ENCODE assay signal across 8 mouse cellular contexts in genomic region chr7:78803841-78804240, GRCm38 (mm10). TPM values are rescaled to one million over a fixed set of nuclear protein-coding genes. Genes with fewer than 3 reads are reported as not detected.
DNase-seq lines count a peak whose midpoint lies in the region; ATAC-seq and TF ChIP-seq lines count a peak whose summit lies in the region.

No protein-coding gene starts in this region.

- no peaks in the 10 kb centered on the region for H3K4me1 ChIP-seq in kidney, adult 2 months (ENCODE audit: control insufficient read depth, insufficient read depth, low read length)
- H3K4me1 ChIP-seq in kidney, embryonic 14.5 days (ENCODE audit: control insufficient read depth, insufficient read depth, low read length) = 0 out of 2 replicates have a peak, but pooled peaks cover 5% of the 10 kb centered on the region
- H3K4me1 ChIP-seq in CH12.LX (ENCODE audit: control insufficient read depth in 1 of 2, insufficient read depth in 2 of 2) = peaks cover 8 to 10% of the 10 kb centered on the region in 2 experiments; a peak in 2 of 4 replicates
- H3K4me1 ChIP-seq in intestine, embryonic 16.5 days (ENCODE audit: control insufficient read depth, insufficient read depth, low read length) = no peaks in the 10 kb centered on the region
- no peaks in the 10 kb centered on the region for H3K4me1 ChIP-seq in midbrain, postnatal 0 days (ENCODE audit: insufficient read depth, low read length)

- no peak for TF ChIP-seq POLR2A in kidney, adult 2 months (IDR thresholded peaks at IDR 0.05; ENCODE audit: low read depth, low read length)
- TF ChIP-seq POLR2A in CH12.LX (IDR thresholded peaks at IDR 0.05; ENCODE audit: low read depth, low read length) (no peak), myocyte (IDR thresholded peaks at IDR 0.05; ENCODE audit: insufficient read length, low read depth) (no peak)

- DNase-seq in kidney, adult 2 months = peak; percentile 17
- peak; percentile 58 for DNase-seq in CH12.LX (ENCODE audit: extremely low read depth)
- DNase-seq in midbrain, postnatal 0 days (ENCODE audit: low spot score) = no peak
- no peak for DNase-seq in urinary bladder, postnatal 4 days (ENCODE audit: low spot score in 2 of 2)
- no peak for DNase-seq in spleen, adult 12 weeks (ENCODE audit: low spot score)

- H3K9me3 ChIP-seq in kidney, embryonic 14.5 days (ENCODE audit: control insufficient read depth, low read length) = no peaks in the 10 kb centered on the region
- H3K9me3 ChIP-seq in CH12.LX (replicated peaks; ENCODE audit: low read length) = no peaks in the 10 kb centered on the region
- no peaks in the 10 kb centered on the region for H3K9me3 ChIP-seq in intestine, embryonic 16.5 days (ENCODE audit: control insufficient read depth, low read length)
- no peaks in the 10 kb centered on the region for H3K9me3 ChIP-seq in midbrain, postnatal 0 days (ENCODE audit: low read length)

- dilution Hi-C loops in CH12.LX (cut with MboI; ENCODE audit: extremely low pct_ligation_motif_present, extremely low pct_unique_long_range_greater_than_20kb, low sequenced_read_pairs) = no loop called here

- no peak overlapping the region for H3ac ChIP-seq in myocyte (ENCODE audit: control insufficient read depth, insufficient read length)

- no peak overlapping the region for H3K4me2 ChIP-seq in kidney, embryonic 14.5 days (replicated peaks; ENCODE audit: low read depth, low read length)
- no peak overlapping the region for H3K4me2 ChIP-seq in CH12.LX (ENCODE audit: insufficient read depth, low read depth, poor library complexity, severe bottlenecking)
- no peak overlapping the region for H3K4me2 ChIP-seq in intestine, embryonic 16.5 days (ENCODE audit: low read depth, low read length)
- peak overlapping the region; percentile 32 for H3K4me2 ChIP-seq in myocyte (ENCODE audit: low read depth)
- no peak overlapping the region for H3K4me2 ChIP-seq in midbrain, postnatal 0 days (ENCODE audit: low read depth, low read length, poor library complexity, severe bottlenecking)

- H3K79me2 ChIP-seq in CH12.LX (replicated peaks; ENCODE audit: control insufficient read depth, extremely low read depth, insufficient read depth, poor library complexity, severe bottlenecking) = no peaks in the 10 kb centered on the region
- H3K79me2 ChIP-seq in myocyte (ENCODE audit: control insufficient read depth, insufficient read depth) = no peaks in the 10 kb centered on the region

- peak; percentile 29; the same call in 1 of the 2 replicates for TF ChIP-seq EP300 in CH12.LX (IDR thresholded peaks at IDR 0.05; ENCODE audit: low read length)

- no peaks in the 10 kb centered on the region for H3K27me3 ChIP-seq in kidney, adult 2 months (replicated peaks; ENCODE audit: control insufficient read depth, insufficient read depth, low read length)
- no peaks in the 10 kb centered on the region for H3K27me3 ChIP-seq in kidney, embryonic 14.5 days (ENCODE audit: control insufficient read depth, insufficient read depth, low read length)
- no peaks in the 10 kb centered on the region for H3K27me3 ChIP-seq in CH12.LX (replicated peaks)
- peaks cover 3% of the 10 kb centered on the region; the same call in 1 of the 2 replicates for H3K27me3 ChIP-seq in intestine, embryonic 16.5 days (replicated peaks; ENCODE audit: control insufficient read depth, insufficient read depth, low read length)
- peaks cover 13% of the 10 kb centered on the region for H3K27me3 ChIP-seq in myocyte (ENCODE audit: control insufficient read depth, insufficient read depth, insufficient read length)
- no peaks in the 10 kb centered on the region for H3K27me3 ChIP-seq in midbrain, postnatal 0 days (ENCODE audit: insufficient read depth, low read length)

- H3K4me3 ChIP-seq in kidney, adult 2 months (ENCODE audit: insufficient read depth, low read depth, low read length) = no peak overlapping the region
- no peak overlapping the region for H3K4me3 ChIP-seq in kidney, embryonic 14.5 days (ENCODE audit: low read length)
- no peak overlapping the region for H3K4me3 ChIP-seq in CH12.LX (replicated peaks in 1 of 3; ENCODE audit: low read depth in 2 of 3, low read length in 2 of 3, poor library complexity in 1 of 3)
- H3K4me3 ChIP-seq in intestine, embryonic 16.5 days (ENCODE audit: low read length) = no peak overlapping the region
- H3K4me3 ChIP-seq in myocyte = no peak overlapping the region
- no peak overlapping the region for H3K4me3 ChIP-seq in midbrain, postnatal 0 days (ENCODE audit: low read depth, low read length)

- WGBS in kidney, adult 2 months = 72% methylated on average over 3 of the region's 3 CpGs
- WGBS in kidney, embryonic 14.5 days = 92% methylated on average over 3 of the region's 3 CpGs
- 72% methylated on average over 3 of the region's 3 CpGs for WGBS in intestine, embryonic 16.5 days
- WGBS in midbrain, postnatal 0 days = 86% methylated on average over 3 of the region's 3 CpGs

- in situ Hi-C loops in CH12.LX (cut with MboI; ENCODE audit: low pct_ligation_motif_present, low pct_unique_long_range_greater_than_20kb, low sequenced_read_pairs) = no loop called here

- peak; percentile 40; the same call in 1 of the 2 replicates for TF ChIP-seq CTCF in kidney, adult 2 months (conservative IDR thresholded peaks at IDR 0.05; ENCODE audit: insufficient read depth, insufficient read length, low read depth, low read length)
- TF ChIP-seq CTCF in CH12.LX (conservative IDR thresholded peaks at IDR 0.05 in 1 of 2, IDR thresholded peaks at IDR 0.05 in 1 of 2; ENCODE audit: low read depth in 2 of 2, low read length in 2 of 2) = peak in 1 of 2 experiments; percentile 53; a peak in 2 of 4 replicates
- TF ChIP-seq CTCF in midbrain, postnatal 0 days (IDR thresholded peaks at IDR 0.05) = no peak

- H3K36me3 ChIP-seq in kidney, adult 2 months (ENCODE audit: control insufficient read depth, insufficient read depth, low read length) = no peaks in the 10 kb centered on the region
- H3K36me3 ChIP-seq in kidney, embryonic 14.5 days (ENCODE audit: control insufficient read depth, insufficient read depth, low read length) = no peaks in the 10 kb centered on the region
- no peaks in the 10 kb centered on the region for H3K36me3 ChIP-seq in CH12.LX (replicated peaks in 1 of 2; ENCODE audit: control insufficient read depth in 1 of 2, insufficient read depth in 1 of 2, low read length in 1 of 2)
- H3K36me3 ChIP-seq in intestine, embryonic 16.5 days (ENCODE audit: control insufficient read depth, insufficient read depth, low read length) = no peaks in the 10 kb centered on the region
- no peaks in the 10 kb centered on the region for H3K36me3 ChIP-seq in myocyte (ENCODE audit: control insufficient read depth, insufficient read depth)
- no peaks in the 10 kb centered on the region for H3K36me3 ChIP-seq in midbrain, postnatal 0 days (ENCODE audit: insufficient read depth, low read length)

- no peak; the same call in 1 of the 2 replicates for TF ChIP-seq RAD21 in CH12.LX (IDR thresholded peaks at IDR 0.05; ENCODE audit: low read depth, low read length)

- ATAC-seq in kidney, embryonic 14.5 days (ENCODE audit: low FRiP score, low TSS enrichment) = no peak
- peak; percentile 65; the same call in 1 of the 2 replicates for ATAC-seq in intestine, embryonic 16.5 days
- ATAC-seq in midbrain, postnatal 0 days (ENCODE audit: low FRiP score) = no peak

- no peak overlapping the region for H3K9ac ChIP-seq in kidney, embryonic 14.5 days (ENCODE audit: low read depth, low read length)
- H3K9ac ChIP-seq in CH12.LX (ENCODE audit: insufficient read depth, low read depth) = no peak overlapping the region
- no peak overlapping the region for H3K9ac ChIP-seq in intestine, embryonic 16.5 days (ENCODE audit: low read depth, low read length)
- no peak overlapping the region for H3K9ac ChIP-seq in midbrain, postnatal 0 days (replicated peaks; ENCODE audit: low read length, poor library complexity, severe bottlenecking)

- no peak overlapping the region for H3K27ac ChIP-seq in kidney, adult 2 months (ENCODE audit: insufficient read depth, low read depth, low read length)
- H3K27ac ChIP-seq in kidney, embryonic 14.5 days (ENCODE audit: low read depth, low read length) = no peak overlapping the region
- no peak overlapping the region for H3K27ac ChIP-seq in CH12.LX (ENCODE audit: insufficient read depth, low read depth)
- H3K27ac ChIP-seq in intestine, embryonic 16.5 days (ENCODE audit: low read length) = no peak overlapping the region
- no peak overlapping the region for H3K27ac ChIP-seq in midbrain, postnatal 0 days (ENCODE audit: low read depth, low read length)

RNA-seq across cellular contexts. Expression of gene Mrpl46, which starts 20.5 kb away (rescaled TPM):
- polyA plus RNA-seq in kidney, adult 2 months (2012; rRNA removed) = 33.7 and 36.5 TPM in 2 replicates
- polyA plus RNA-seq in kidney, embryonic 14.5 days (2014; fragmentation: Nextera tagmentation; extraction: Ambion mirVana) = 71.8 and 85.4 TPM in 2 replicates
- total RNA-seq in CH12.LX (2012; rRNA removed) (62.8 and 79.0 TPM in 2 replicates), CH12.LX (2014; rRNA removed) (56.1 and 64.6 TPM in 2 replicates)
- polyA plus RNA-seq in CH12.LX (2012; ENCODE audit: insufficient read length, low read depth) (63.2 and 72.5 TPM in 2 replicates), myocyte (2012; fragmentation: generic; extraction: Trizol) (22.3 TPM)
- 84.9 and 90.5 TPM in 2 replicates for polyA plus RNA-seq in intestine, embryonic 16.5 days (2015; fragmentation: Nextera tagmentation; extraction: Ambion mirVana)
- 25.0 and 30.2 TPM in 2 replicates for total RNA-seq in midbrain, postnatal 0 days (2014; rRNA removed)
- 66.1 and 66.4 TPM in 2 replicates for polyA plus RNA-seq in midbrain, postnatal 0 days (2015; fragmentation: Nextera tagmentation; extraction: Ambion mirVana)

RNA-seq across cellular contexts. Expression of gene Mrps11, which starts 20.9 kb away (rescaled TPM):
- polyA plus RNA-seq in kidney, adult 2 months (2012; rRNA removed) = 60.6 and 69.4 TPM in 2 replicates
- polyA plus RNA-seq in kidney, embryonic 14.5 days (2014; fragmentation: Nextera tagmentation; extraction: Ambion mirVana) = 83.5 and 112 TPM in 2 replicates
- total RNA-seq in CH12.LX (2012; rRNA removed) (68.3 and 87.2 TPM in 2 replicates), CH12.LX (2014; rRNA removed) (80.4 and 94.6 TPM in 2 replicates)
- polyA plus RNA-seq in CH12.LX (2012; ENCODE audit: insufficient read length, low read depth) (71.4 and 75.1 TPM in 2 replicates), myocyte (2012; fragmentation: generic; extraction: Trizol) (57.7 TPM)
- polyA plus RNA-seq in intestine, embryonic 16.5 days (2015; fragmentation: Nextera tagmentation; extraction: Ambion mirVana) = 57.1 and 66.9 TPM in 2 replicates
- total RNA-seq in midbrain, postnatal 0 days (2014; rRNA removed) = 32.8 and 53.1 TPM in 2 replicates
- polyA plus RNA-seq in midbrain, postnatal 0 days (2015; fragmentation: Nextera tagmentation; extraction: Ambion mirVana) = 56.8 and 68.1 TPM in 2 replicates

RNA-seq across cellular contexts. Expression of gene Det1, which starts 43.2 kb away (rescaled TPM):
- polyA plus RNA-seq in kidney, adult 2 months (2012; rRNA removed) = 10.6 and 11.2 TPM in 2 replicates
- polyA plus RNA-seq in kidney, embryonic 14.5 days (2014; fragmentation: Nextera tagmentation; extraction: Ambion mirVana) = 19.6 and 23.3 TPM in 2 replicates
- total RNA-seq in CH12.LX (2012; rRNA removed) (12.6 and 12.9 TPM in 2 replicates), CH12.LX (2014; rRNA removed) (11.9 and 14.3 TPM in 2 replicates)
- polyA plus RNA-seq in CH12.LX (2012; ENCODE audit: insufficient read length, low read depth) (9.5 and 12.2 TPM in 2 replicates), myocyte (2012; fragmentation: generic; extraction: Trizol) (12.0 TPM)
- 11.9 and 15.2 TPM in 2 replicates for polyA plus RNA-seq in intestine, embryonic 16.5 days (2015; fragmentation: Nextera tagmentation; extraction: Ambion mirVana)
- 12.1 and 13.2 TPM in 2 replicates for total RNA-seq in midbrain, postnatal 0 days (2014; rRNA removed)
- polyA plus RNA-seq in midbrain, postnatal 0 days (2015; fragmentation: Nextera tagmentation; extraction: Ambion mirVana) = 5.8 and 6.2 TPM in 2 replicates

Comparison
In these comparisons a context has a peak if more than half of its experiments do, and no peak if none do; other contexts are left out.
1. DNase-seq: peak in kidney, adult 2 months (single experiment) and CH12.LX (single experiment); none in midbrain, postnatal 0 days (single experiment), urinary bladder, postnatal 4 days (0 of 2) and spleen, adult 12 weeks (single experiment).